Mouse (Mus musculus): ENCODE data around the gene Nop10.

Nop10 gene

GRCm38 (mm10) chr2:112261748-112262653 lies at the start of gene Nop10:
Gene Nop10 (plus strand): TSS chr2:112261926.
- peak; percentile 82 for DNase-seq (ENCODE audit: low spot score)

- DNase-seq (ENCODE audit: low spot score): peak; percentile 11
These were observed 45.7 kb upstream of the Nop10 start for GRCm38 (mm10) chr2:112215977-112216376.

DNA sequence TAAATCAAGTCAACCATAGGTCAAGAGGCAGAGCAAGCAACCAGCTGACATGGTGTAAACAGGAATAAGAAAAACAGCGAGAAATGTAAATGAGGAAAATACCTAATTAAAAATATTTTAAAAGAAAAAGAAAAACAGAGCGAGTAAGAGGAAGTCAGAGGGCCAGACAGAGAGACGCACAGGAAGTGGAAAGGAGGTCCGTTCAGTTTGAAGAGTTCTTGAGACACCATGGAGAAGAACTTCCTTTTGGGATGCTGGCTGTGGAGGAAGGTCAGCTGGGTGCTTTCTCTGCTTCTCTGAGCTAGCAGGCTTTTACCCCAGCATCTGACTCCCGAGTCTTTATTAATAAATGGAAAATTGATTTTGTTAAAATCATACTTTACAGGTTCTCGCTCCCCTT lies 44.1 kb upstream of the Nop10 start:
- no peak for DNase-seq (ENCODE audit: low spot score)

DNA sequence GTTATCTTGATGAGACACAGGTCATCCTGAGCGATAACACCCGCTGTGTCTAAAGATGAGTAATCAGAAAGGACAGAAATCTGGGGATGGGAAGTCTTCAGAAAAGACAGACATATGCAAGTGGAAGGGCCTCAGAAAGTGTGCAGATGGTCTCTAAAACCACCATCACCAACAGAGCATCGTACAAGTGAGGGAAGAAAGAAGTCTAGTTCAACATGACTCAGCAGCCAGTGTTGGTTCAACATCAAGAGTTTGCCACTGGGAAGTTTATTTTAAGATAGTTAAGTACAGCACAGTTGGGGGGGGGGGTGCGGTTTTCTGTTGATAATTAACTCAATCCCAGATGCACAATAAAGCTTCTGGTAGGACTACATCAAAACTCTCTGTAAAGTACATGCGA lies 40.8 kb upstream of the Nop10 start:
- DNase-seq (ENCODE audit: low spot score): no peak

- no peak for DNase-seq (ENCODE audit: low spot score)
These were observed 39.1 kb upstream of the Nop10 start for GRCm38 (mm10) chr2:112222607-112223006.

DNA sequence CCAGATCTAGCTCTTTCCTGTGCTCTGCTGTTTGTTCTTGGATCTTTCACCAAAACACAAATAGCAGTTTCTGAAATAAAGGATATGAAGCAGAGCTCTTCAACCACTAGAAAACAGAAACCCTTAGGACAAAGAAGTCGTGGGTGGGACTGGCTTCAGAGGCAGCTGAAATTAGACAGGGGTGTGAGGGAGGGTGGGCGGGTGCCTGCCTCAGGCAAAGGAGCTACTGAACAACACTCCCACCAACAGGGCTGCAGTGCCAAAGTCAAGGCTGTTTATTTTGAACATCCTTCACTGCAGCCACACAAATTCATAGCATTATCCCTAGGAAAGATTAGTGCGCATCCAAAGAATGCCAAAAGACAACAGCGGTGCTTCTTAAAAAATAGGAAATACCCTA lies 37.4 kb upstream of the Nop10 start:
- no peak for DNase-seq (ENCODE audit: low spot score)

DNA sequence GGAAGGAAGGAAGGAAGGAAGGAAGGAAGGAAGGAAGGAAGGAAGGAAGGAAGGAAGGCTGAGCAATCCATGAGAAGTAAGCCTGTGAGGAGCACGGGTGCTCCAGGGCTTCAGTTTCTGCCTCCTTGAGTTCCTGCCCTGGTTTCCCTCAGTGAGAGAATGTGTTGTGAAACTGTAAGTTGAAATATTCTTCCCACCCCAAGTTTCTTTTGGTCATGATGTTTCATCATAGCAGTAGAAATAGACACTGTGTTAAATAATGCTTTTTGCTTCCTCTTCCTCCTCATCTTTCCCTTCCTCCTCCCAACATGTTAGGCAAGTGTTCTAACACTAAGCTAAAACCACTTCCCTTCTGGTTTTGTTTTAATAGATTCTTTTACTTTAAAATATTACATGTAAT lies 29.1 kb upstream of the Nop10 start:
- no peak for DNase-seq (ENCODE audit: low spot score)

GRCm38 (mm10) chr2:112236620-112237019 lies 25.1 kb upstream of the Nop10 start:
- DNase-seq (ENCODE audit: low spot score): no peak

DNA sequence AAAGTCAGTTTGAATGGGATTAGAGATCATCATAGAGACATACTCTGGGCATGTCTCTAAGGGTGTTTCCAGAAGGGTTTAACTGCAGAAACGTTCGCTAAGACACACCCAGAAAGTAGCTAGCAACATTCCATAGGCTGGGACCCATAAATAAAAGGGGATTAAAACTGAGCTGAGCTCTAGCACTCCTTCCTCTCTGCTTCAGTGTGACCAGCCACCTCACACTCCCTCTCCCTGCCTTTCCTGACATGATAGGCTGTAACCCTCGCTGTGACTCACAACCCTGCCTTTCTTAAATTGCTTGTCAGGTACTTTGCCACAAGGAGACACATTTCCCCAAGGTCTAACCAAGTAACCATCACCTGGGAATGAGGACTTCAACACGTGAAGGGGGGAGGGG lies 23.7 kb upstream of the Nop10 start:
- no peak for DNase-seq (ENCODE audit: low spot score)

DNA sequence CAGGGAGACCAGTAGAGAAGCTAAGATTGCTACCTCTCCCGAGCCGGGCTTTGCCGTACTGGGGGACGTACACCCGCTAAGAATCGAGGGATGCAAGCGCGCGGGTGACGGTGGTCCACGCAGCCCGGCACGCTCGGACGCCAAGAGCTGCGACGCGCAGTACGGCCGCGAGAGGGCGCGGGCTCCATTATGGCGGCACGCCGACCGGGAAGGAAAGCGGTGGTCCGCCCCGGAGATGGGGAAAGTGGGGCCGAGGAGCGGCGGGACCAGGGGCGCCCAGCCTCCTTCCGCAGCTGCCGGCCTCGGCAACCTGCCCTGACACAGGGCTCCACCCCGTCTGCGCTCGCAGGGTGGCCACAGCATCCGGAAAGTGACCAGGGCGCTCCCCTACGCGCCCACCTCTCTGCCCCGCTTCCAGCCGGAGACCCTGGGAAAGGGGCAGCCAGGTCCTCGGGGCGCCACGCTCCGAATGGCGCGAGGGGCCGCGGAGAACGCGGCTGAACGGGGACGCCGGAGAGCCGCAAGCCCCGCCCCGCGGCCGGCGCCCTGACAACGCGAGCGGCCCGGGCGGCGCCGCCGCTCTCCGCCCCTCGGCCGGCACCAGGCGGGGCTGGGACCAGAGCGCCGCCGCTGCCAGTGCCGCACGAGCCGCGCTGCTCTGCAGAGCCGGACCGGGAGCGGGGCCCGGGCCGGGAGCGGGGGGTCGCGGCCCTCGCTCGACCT lies 22.4 kb upstream of the Nop10 start, which contains the start of gene Lpcat4:
TSS of gene Lpcat4 (plus strand) at position 257 of the 723 bp plus-strand sequence.
- peak; percentile 89 for DNase-seq (ENCODE audit: low spot score)

DNA sequence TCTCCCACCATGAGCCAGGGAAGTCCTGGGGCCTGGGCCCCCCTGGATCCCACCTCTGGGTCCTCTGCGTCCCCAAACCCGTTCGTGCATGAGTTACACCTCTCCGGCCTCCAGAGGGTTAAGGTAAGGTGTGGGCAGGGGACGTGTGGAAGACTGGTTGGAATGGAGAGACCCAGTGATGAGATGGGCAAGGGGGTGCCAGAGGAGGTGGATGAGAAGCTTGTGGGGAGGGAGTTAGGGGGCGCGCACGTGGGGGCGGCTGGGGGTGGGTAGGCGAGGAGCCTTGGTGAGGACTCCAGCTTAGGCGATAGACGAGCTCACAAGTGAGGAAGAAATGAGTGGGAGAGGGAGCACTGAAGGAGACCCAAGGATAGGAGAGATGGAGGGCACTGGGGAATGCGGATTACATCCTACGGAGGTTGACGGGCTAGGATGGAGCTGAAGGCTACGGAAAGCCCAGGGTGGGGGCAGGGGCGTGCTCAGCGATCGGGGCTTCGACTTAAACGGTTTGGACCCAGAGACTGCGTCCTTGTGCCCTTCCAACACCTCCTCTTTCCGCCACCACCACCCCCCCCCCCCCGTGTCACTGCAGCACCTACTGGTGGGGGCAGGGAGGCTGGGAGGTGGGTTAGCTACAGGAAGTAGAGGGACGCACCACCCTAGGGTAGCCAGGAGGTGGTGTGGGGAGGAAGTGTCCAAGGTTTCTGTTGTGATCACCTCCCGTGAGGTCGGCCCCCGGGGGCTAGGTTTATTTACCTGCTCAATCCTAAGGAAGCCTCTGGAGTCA lies 21.6 kb upstream of the Nop10 start:
- no peak for DNase-seq (ENCODE audit: low spot score)

DNA sequence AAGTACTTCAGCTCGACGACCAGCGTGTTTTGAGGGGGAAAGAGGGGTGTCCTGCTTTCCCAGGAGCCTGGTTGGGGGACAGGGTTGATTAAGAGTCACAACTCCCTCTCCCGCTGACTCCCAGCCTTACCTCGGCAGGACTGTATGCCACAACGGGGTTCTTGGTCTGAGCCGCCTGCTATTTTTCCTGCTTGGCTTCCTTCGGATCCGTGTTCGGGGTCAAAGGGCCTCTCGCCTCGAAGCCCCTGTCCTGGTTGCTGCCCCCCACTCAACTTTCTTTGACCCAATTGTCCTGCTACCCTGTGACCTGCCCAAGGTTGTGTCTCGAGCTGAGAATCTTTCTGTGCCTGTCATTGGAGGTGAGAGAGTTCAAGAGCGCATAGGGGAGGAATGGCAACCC lies 19.9 kb upstream of the Nop10 start:
- DNase-seq (ENCODE audit: low spot score): no peak

- peak; percentile 68 for DNase-seq (ENCODE audit: low spot score)
These were observed 16.4 kb upstream of the Nop10 start for GRCm38 (mm10) chr2:112245307-112245706.

DNA sequence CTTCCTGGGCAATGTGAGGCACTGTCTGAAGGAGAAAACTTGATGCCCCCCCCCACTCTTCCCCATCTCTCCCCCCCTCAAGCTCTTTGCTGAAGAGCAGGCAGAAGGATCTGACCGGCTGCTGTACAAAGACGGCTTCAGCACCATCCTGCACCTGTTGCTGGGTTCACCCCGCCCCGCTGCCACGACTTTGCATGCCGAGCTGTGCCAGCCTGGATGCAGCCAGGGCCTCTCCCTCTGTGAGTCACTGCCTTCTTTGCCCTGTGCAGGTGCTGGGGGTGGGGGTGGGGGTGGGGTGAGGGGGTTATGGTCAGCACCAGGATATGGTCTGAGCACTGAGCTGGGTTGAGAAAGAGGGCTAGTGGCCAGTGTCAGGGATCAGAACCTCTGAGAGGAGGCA lies 15.5 kb upstream of the Nop10 start:
- DNase-seq (ENCODE audit: low spot score): peak; percentile 34

- DNase-seq (ENCODE audit: low spot score): no peak
These were observed 14.4 kb upstream of the Nop10 start for GRCm38 (mm10) chr2:112247323-112247722.

- no peak for DNase-seq (ENCODE audit: low spot score)
These were observed 11.8 kb upstream of the Nop10 start for GRCm38 (mm10) chr2:112249780-112250453.

- DNase-seq (ENCODE audit: low spot score): no peak
These were observed 6.8 kb upstream of the Nop10 start for GRCm38 (mm10) chr2:112254675-112255515.

DNA sequence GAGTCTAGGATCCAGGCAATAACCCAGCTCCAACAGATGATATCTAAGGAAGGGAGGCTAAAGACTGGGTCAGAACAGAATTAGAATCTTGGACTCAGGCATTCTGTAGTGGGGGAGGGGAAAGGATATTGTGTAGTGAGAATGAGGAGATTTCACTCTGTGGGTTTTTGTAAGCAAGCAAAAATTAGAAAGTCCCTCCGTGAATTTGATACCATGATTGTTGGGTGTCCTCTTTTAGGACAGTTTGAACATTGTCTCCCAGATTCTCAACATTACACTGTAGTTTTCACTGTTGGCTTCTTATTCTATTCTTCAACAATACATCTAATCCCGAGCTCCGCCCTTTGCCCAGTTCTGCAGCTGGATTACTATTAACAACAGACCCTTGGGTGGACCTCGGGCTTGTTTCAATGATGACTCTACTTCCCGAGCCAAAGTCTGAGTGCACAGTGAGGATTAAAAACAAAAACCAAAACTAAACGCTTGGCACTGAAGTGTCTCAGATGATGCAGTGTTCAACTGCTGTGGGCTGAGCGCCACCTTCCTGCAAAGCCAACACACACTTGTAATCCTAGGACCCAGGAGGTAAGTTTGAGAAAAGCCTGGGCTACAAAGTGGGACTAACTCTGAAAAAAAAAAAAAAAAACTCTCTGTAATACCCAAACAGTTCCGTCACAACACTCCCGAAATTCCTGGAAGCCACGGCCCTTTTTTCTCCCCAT lies 2.3 kb upstream of the Nop10 start, which contains the start of gene Nutm1:
TSS of gene Nutm1 (minus strand) at position 51 of the 722 bp plus-strand sequence.
- peak; percentile 49 for DNase-seq (ENCODE audit: low spot score)

- DNase-seq (ENCODE audit: low spot score): no peak
These were observed 1.1 kb downstream of the Nop10 start for GRCm38 (mm10) chr2:112262779-112263295.

DNA sequence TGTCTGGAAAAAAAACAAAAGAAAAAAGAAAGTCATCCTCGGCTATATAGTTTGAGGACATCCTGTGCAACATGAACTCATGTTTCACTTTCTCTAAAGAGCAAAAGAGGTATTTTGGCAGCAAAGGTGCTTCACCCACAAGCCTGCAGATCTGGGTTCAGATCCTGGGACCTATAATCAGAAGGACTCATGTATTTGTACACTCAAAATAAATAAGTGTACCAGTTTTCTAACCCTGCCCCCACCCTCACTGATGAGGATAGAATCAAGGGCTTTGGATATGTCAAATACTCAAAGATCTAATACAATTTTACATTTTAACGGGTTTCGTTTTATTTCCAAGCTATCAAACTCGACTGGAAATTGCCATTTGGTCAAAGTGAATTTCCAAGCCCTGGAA lies 2.6 kb downstream of the Nop10 start:
- no peak for DNase-seq (ENCODE audit: low spot score)
